ENCODE assay signal across 18 mouse cellular contexts in the genomic region with DNA sequence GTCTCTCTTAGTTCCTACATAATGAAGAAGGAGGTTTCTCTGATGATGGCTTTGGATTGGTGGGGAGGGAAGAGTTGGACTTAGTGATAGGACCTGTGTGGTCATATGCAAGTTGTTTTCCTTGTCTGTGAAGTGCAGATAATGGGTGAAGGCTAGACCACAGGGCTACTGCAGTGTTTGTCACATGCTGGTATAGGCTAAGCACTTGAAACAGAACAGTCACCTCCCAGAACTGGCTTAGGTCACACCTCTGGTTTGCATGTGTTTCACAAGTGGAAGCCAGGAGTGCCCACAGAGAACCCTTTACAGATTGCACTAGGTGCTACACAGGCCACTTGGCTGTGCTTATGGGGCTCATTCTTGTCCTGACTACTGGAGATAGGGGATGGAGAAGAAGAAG. TPM values are rescaled to one million over a fixed set of nuclear protein-coding genes. Genes with fewer than 3 reads are reported as not detected.
DNase-seq lines count a peak whose midpoint lies in the region; ATAC-seq lines count a peak whose summit lies in the region.
"Had no signal": no experiment of that assay in that cellular context is flagged by ENCODE, and none has a peak within 500 bp of the region (broad histone marks: within the 10 kb centered on the region; RNA-seq: fewer than 3 reads in every experiment).

No protein-coding gene starts in this region.

- no peak overlapping the region for H3K4me3 ChIP-seq in liver, embryonic 12.5 days
- H3K4me3 ChIP-seq: embryonic facial prominence, embryonic 15.5 days; forebrain, embryonic 12.5 days; midbrain, embryonic 12.5 days; neural tube, embryonic 13.5 days had no signal

- peak overlapping the region; percentile 19 for H3K4me2 ChIP-seq in liver, embryonic 12.5 days
- H3K4me2 ChIP-seq: embryonic facial prominence, embryonic 15.5 days; forebrain, embryonic 12.5 days; lung, embryonic 14.5 days; midbrain, embryonic 12.5 days; neural tube, embryonic 13.5 days had no signal

- H3K9ac ChIP-seq in liver, embryonic 12.5 days, result no peak overlapping the region
- H3K9ac ChIP-seq: embryonic facial prominence, embryonic 15.5 days; forebrain, embryonic 12.5 days; lung, embryonic 14.5 days; midbrain, embryonic 12.5 days; neural tube, embryonic 13.5 days had no signal

- peaks cover 49% of the 10 kb centered on the region for H3K4me1 ChIP-seq in liver, embryonic 12.5 days
- H3K4me1 ChIP-seq: forebrain, embryonic 12.5 days; midbrain, embryonic 12.5 days had no signal

- H3K36me3 ChIP-seq in liver, embryonic 12.5 days, result peaks cover 34% of the 10 kb centered on the region

- DNase-seq in heart, adult 11 months, result peak; percentile 36
- DNase-seq in heart, adult 8-10 months (ENCODE audit: low spot score), result no peak
- peak; percentile 34 for DNase-seq in c-Kit-positive CD71-positive TER-119-negative erythroid progenitor cells, embryonic 14.5 days (ENCODE audit: low read depth)
- peak; percentile 66 for DNase-seq in lung, postnatal 36 days
- no peak for DNase-seq in gastrocnemius, adult 18-20 months (ENCODE audit: low spot score)
- DNase-seq in kidney, adult 9 months, result no peak
- DNase-seq in layer of hippocampus, postnatal 36 days, result no peak
- DNase-seq: adrenal gland, postnatal 10 days; cerebellum, adult 9-11 months; embryo, embryonic 11 days; lung, embryonic 14.5 days; thymus, adult 18-20 months had no signal

- H3K27ac ChIP-seq in liver, embryonic 12.5 days, result peak overlapping the region; percentile 68
- H3K27ac ChIP-seq: embryonic facial prominence, embryonic 15.5 days; forebrain, embryonic 12.5 days; midbrain, embryonic 12.5 days; neural tube, embryonic 13.5 days had no signal

- H3K27me3 ChIP-seq in liver, embryonic 12.5 days (replicated peaks), result no peaks in the 10 kb centered on the region
- H3K27me3 ChIP-seq: embryonic facial prominence, embryonic 15.5 days; forebrain, embryonic 12.5 days; midbrain, embryonic 12.5 days; neural tube, embryonic 13.5 days had no signal

- no peaks in the 10 kb centered on the region for H3K9me3 ChIP-seq in liver, embryonic 12.5 days (replicated peaks)
- H3K9me3 ChIP-seq: embryonic facial prominence, embryonic 15.5 days; forebrain, embryonic 12.5 days; midbrain, embryonic 12.5 days; neural tube, embryonic 13.5 days had no signal

- ATAC-seq in liver, embryonic 12.5 days, result peak; percentile 92
- ATAC-seq: inflammation-experienced regulatory T-cells, adult 6 months had no signal

RNA-seq across cellular contexts. Expression of a gene that starts 12.4 kb away (rescaled TPM):
- 10 to 100 TPM; 21.0 to 26.3 (median 25.3) TPM for total RNA-seq in heart, adult 8-10 months (2022)
- 4.4 and 4.6 TPM in 2 replicates for polyA plus RNA-seq in liver, embryonic 12.5 days (2016; fragmentation: Nextera tagmentation; extraction: Ambion mirVana)
- 10 to 100 TPM; 13.0 to 14.9 TPM for total RNA-seq in gastrocnemius, adult 18-20 months (2021)
- total RNA-seq in layer of hippocampus, postnatal 36 days (2021), result 10 to 100 TPM; 24.2 TPM

Comparison
In these comparisons a context has a peak if more than half of its experiments do, and no peak if none do; other contexts are left out.
1. DNase-seq: peak in heart, adult 11 months (single experiment), c-Kit-positive CD71-positive TER-119-negative erythroid progenitor cells, embryonic 14.5 days (single experiment) and lung, postnatal 36 days (single experiment); none in heart, adult 8-10 months (single experiment), gastrocnemius, adult 18-20 months (single experiment), kidney, adult 9 months (single experiment) and layer of hippocampus, postnatal 36 days (0 of 2).